Mouse (Mus musculus) liver, adult (tissue): Measurements from ENCODE around the gene Fdx1l.

Experiments
- GATA4 ChIP-seq: IDR thresholded peaks from 2 replicates; pipeline ENCODE4 v1.6.1; 2014; ENCODE audit warnings: mild to moderate bottlenecking, low read length; ENCODE audit not compliant: insufficient replicate concordance

The Fdx1l gene

GRCm38 (mm10) chr9:21036666-21037065, 36.7 kb downstream of the Fdx1l start:
- no peak for TF ChIP-seq GATA4

DNA sequence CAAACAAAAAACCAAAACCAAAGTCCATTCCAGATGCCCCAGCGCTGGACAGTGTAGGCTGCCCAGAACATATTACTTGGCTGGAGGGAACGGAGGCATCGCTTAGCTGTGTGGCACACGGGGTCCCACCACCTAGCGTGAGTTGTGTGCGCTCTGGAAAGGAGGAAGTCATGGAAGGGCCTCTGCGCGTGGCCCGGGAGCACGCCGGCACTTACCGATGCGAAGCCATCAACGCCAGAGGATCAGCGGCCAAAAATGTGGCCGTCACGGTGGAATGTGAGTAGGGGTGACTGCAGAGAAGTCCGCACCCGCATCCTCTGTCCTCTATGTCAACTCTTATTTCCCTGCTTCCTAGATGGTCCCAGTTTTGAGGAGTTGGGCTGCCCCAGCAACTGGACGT, 37.3 kb downstream of the Fdx1l start:
- no peak for TF ChIP-seq GATA4

DNA sequence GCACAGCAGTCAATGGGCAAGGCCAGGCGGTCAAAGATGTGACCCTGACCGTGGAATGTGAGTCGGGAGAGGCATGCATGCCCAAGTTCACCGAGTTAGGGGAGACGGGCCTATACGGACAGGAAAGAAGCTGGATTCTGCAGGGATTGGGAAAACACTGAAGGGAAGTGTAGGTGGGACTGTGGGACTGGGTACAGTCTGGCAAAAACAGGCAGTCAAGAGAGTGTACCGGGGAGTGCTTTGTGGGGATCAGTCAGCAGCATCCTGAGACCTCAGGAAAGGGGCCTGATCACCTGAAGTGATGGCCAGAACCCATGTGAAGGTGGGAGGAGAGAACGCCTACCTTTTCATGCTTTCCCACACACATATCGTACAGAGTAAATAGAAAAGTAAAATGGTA, 37.8 kb downstream of the Fdx1l start:
- TF ChIP-seq GATA4, result no peak

- TF ChIP-seq GATA4, result no peak
Measured at GRCm38 (mm10) chr9:21034481-21035085, 38.8 kb downstream of the Fdx1l start.

- TF ChIP-seq GATA4, result no peak
Measured at GRCm38 (mm10) chr9:21033136-21033535, 40.3 kb downstream of the Fdx1l start.

- no peak for TF ChIP-seq GATA4
Measured at GRCm38 (mm10) chr9:21032491-21032890, 40.9 kb downstream of the Fdx1l start.

DNA sequence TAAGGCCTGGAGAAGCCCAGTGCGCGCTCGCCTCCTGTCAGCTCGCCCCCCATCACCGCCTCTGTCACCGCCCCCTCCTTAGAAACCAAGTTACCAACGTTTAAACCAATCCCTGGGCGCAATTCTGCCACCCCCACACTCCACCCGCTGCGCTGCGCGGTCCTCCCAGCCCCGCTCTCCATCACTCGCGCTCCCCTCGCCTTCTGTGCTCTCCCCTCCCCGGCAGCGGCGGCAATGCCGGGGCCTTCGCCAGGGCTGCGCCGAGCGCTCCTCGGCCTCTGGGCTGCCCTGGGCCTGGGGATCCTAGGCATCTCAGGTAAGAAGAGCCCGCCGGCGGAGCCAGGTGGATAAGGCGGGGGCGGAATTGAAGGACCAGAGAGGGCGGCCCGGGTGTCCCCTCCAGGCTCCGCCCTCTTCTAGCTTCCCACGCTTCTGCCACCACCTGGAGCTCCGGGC, 41.5 kb downstream of the Fdx1l start, which contains the start of gene Icam5:
Icam5 (plus strand) TSS at position 178 of the 456 bp plus-strand sequence.
- TF ChIP-seq GATA4, result no peak

DNA sequence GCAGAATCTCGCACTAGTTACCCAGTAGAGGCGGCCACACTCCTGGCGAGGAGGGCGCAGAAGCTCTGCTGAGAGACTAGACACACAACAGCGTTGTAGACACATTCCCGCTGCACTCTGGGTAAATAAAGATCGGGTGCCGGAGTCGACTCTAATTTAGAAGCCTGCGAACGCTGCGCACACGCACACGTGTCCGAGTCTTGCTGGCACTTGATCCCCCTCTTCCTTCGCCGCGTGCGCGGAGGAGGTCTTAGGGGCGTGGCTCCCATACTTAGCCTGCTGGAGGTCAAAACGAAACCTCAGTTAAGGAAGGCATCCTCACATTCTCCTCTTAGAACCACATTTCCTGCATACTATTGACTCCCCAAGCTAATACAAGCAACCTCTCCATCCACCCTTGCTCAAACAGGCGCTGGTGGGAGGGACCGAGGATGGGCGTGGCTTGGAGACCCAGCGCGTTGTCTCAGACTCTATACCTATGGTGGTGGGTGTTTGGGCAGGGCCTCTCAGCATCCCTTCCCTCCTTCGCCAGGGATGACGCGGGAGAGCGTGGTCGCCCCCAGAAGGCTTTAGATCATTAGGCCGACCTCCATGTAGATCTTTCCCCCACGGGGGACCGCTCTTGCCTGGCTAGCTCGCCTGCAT, 42.0 kb downstream of the Fdx1l start:
- no peak for TF ChIP-seq GATA4

- peak; percentile 94 for TF ChIP-seq GATA4
Measured at GRCm38 (mm10) chr9:21030781-21031250, 42.6 kb downstream of the Fdx1l start.

DNA sequence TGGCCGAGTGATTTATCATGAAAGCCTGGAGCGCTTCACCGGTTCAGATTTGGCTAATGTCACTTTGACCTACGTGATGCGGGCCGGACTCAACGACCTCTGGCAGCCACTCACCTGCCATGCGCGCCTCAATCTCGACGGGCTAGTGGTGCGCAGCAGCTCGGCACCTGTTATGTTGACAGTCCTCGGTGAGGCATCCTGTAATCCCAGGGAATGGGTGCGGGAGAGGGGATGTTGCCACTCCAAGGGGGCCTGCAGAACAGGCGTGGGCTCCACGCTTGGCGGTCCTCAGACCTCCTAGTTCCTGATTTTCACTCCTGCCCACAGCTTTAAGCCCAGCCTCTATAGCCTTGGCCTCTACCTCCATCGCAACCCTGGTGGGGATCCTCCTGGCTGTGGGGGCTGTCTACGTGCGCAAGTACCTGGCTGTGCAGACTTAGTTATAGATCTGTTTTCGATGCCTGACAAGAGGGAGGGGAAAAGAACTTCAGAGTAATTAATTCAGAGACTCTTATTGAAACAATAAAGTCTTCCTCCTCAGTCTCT, 43.3 kb downstream of the Fdx1l start:
- TF ChIP-seq GATA4, result no peak

- TF ChIP-seq GATA4, result peak; percentile 83; the same call in 1 of the 2 replicates
Measured at GRCm38 (mm10) chr9:21029291-21030054, 43.9 kb downstream of the Fdx1l start, which contains the start of gene Icam4. Gene Icam4 (plus strand): TSS chr9:21029373.

- TF ChIP-seq GATA4, result no peak
Measured at GRCm38 (mm10) chr9:21028560-21029110, 44.8 kb downstream of the Fdx1l start.

GRCm38 (mm10) chr9:21027774-21028290, 45.6 kb downstream of the Fdx1l start:
- TF ChIP-seq GATA4, result no peak

DNA sequence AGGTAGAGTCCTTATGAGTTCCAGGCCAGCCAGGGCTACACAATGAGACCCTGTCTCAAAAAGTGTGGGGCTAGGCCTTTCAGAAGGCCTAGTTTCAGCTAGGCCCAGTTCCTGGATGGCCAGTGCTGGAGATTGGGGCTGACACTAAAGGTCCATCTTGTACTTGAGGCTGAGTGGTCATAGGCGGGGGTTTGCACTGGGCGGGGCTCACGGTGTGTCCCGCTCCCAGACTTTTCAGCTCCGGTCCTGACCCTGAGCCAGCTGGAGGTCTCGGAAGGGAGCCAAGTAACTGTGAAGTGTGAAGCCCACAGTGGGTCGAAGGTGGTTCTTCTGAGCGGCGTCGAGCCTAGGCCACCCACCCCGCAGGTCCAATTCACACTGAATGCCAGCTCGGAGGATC, 46.6 kb downstream of the Fdx1l start:
- no peak for TF ChIP-seq GATA4

DNA sequence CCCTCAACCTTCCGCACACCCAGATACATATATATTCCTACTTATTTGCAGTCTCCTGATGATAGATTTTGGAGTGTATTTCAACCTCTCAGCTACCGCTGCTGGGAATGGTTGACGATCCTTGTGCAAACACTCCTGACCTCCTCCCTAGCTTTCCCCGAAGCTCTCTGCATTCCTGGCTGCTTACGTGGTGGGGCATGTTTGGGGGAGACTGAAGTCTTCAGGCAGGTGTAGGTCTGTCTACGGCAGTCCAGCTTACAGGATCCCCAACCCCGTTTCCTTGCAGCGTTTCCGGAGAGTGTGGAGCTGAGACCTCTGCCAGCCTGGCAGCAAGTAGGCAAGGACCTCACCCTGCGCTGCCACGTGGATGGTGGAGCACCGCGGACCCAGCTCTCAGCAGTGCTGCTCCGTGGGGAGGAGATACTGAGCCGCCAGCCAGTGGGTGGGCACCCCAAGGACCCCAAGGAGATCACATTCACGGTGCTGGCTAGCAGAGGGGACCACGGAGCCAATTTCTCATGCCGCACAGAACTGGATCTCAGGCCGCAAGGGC, 48.1 kb downstream of the Fdx1l start:
- TF ChIP-seq GATA4, result no peak
